Mouse (Mus musculus): ENCODE data around the gene Snd1.

GRCm38 (mm10) chr6:28610127-28610526 is 135.2 kb downstream of the Snd1 start:
- no peak for TF ChIP-seq POLR2A (IDR thresholded peaks at IDR 0.05; ENCODE audit: insufficient read length, low read depth)
- TF ChIP-seq CEBPB (IDR thresholded peaks at IDR 0.05; ENCODE audit: insufficient read depth, poor library complexity, severe bottlenecking): no peak
- TF ChIP-seq MYOD1 (IDR thresholded peaks at IDR 0.05; ENCODE audit: control insufficient read depth in 1 of 3, insufficient read length in 2 of 3, low read depth in 2 of 3): no peak
- TF ChIP-seq USF1 (IDR thresholded peaks at IDR 0.05; ENCODE audit: low read depth): no peak
- no peak for TF ChIP-seq E2F4 (IDR thresholded peaks at IDR 0.05; ENCODE audit: insufficient read depth)
- no peak for TF ChIP-seq MYOG (IDR thresholded peaks at IDR 0.05; ENCODE audit: control insufficient read depth in 1 of 3, insufficient read depth in 1 of 3, insufficient read length in 2 of 3, low read depth in 2 of 3)
- no peak for TF ChIP-seq SRF (IDR thresholded peaks at IDR 0.05; ENCODE audit: control insufficient read depth, insufficient read length, low read depth)
- TF ChIP-seq TCF12 (IDR thresholded peaks at IDR 0.05; ENCODE audit: insufficient read depth, poor library complexity, severe bottlenecking): no peak
- TF ChIP-seq MAX (IDR thresholded peaks at IDR 0.05; ENCODE audit: low read depth): no peak
- TF ChIP-seq POLR2AphosphoS2 (IDR thresholded peaks at IDR 0.05; ENCODE audit: insufficient read length, low read depth): no peak

Measured in myocyte (in vitro differentiated cells).